Mouse (Mus musculus) adrenal gland (tissue): ENCODE measurements at regions not wholly inside any gene's neighbourhood (a gene's known extent, or its start where the extent isn't known, plus 50 kb on each side); places are given as distances from the start of the nearest gene placed in this dataset.
"Not testable (repeated sequence)": the region's sequence is repeated elsewhere in the genome, so short reads cannot be mapped to it uniquely, and the experiment has no call there.

ENCODE experiments used
- intact Hi-C: fragments of 180-260 bp; cut with DNase I; formaldehyde crosslinking; loops from one replicate; pipeline ENCODE4 v1.15.1; 2025
- microRNA-seq, 2 experiments: library from miRNA; unstranded; fragments of <30 nt; microRNA quantifications; one replicate each; pipeline ENCODE4; 2019

DNA sequence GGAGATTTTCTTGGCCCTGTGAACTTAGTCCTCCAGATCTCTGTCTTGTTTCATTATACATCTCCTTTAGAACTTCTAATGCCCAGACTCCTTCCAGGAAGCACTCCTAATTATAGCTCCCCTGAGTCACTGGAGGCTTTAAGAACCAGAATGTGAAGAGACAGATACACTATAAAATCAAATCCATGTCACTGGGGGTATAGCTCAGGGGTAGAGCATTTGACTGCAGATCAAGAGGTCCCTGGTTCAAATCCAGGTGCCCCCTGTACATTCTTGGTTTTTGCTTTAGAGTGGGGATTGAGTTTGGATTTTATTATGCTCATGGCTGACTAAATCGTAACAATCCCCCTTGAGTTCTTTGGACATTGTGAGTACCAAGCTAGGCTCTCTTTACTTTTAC is 62.4 kb upstream of the Acpp start:
- intact Hi-C loops = no loop called here

DNA sequence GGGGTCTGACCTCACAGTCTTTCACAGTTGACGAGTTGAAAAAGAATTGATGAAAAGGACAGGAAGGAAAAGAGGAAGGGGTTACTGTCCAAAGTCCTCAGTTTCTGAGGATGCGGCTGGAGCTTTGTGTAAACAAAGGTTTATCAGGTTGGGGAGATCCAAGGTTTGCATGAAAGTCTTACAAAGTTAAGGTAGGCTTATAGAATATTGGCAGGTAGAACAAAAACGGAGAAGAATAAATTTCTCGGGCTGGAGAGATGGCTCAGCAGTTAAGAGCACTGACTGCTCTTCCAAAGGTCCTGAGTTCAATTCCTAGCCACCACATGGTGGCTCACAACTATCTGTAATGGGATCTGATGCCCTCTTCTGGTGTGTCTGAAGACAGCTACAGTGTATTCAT is 60.9 kb upstream of the Acpp start:
- intact Hi-C loops = not testable (repeated sequence)

DNA sequence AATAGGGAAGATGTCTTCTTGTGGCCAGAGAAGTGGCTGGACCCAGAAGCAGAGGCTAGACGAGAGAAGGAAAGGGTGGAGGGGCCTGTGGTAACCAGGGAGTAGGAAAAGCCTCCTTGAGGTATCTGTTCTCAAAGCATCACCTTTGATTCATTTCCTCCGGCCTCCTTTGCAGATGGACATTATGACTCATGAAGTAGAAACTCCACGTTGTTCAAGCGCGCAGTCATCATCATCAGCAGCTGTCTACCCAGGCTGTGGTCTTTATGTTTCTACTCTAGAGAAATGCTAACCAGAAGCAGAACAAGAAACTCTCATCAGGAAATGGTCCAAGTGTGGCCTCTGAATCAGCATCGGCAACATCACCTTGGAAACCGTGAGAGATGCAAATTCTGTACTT is 50.3 kb upstream of the Acpp start:
- intact Hi-C loops = no loop called here

Small RNAs in the stretch of these regions (microRNA-seq; reads per million reads assigned to microRNA genes)
- gene Mir2136 = 0 reads per million in 2 experiments
